Mouse (Mus musculus) embryonic fibroblast, embryonic 13.5 days (primary cell): ENCODE measurements at regions not wholly inside any gene's neighbourhood (a gene's known extent, or its start where the extent isn't known, plus 50 kb on each side); places are given as distances from the start of the nearest gene placed in this dataset.

Source experiments
- CTCF ChIP-seq: IDR thresholded peaks from 2 replicates; pipeline ENCODE4 v1.5.1; 2011; ENCODE audit warnings: mild to moderate bottlenecking, control low read depth, low read length, moderate library complexity, borderline replicate concordance; ENCODE audit not compliant: insufficient read depth
- POLR2A ChIP-seq: IDR thresholded peaks from 2 replicates; pipeline ENCODE4 v1.6.1; 2011; ENCODE audit warnings: low read depth, mild to moderate bottlenecking, control low read depth, low read length, moderate library complexity

GRCm38 (mm10) chr12:59391103-59391502 lies 171.6 kb upstream of the Fbxo33 start:
- TF ChIP-seq CTCF (no peak), POLR2A (no peak)
